Mouse (Mus musculus): ENCODE results near the gene Ppp1r12c. TPM values are rescaled to one million over a fixed set of nuclear protein-coding genes. Genes with fewer than 3 reads are reported as not detected.
A peak's percentile ranks its signal among the peaks of the same experiment; 100 is the strongest.

The Ppp1r12c gene
- polyA plus RNA-seq, 1 experiment from 2014 or later: 55.4 TPM

GRCm38 (mm10) chr7:4509863-4510608 is 8.6 kb upstream of the Ppp1r12c start:
- no peaks in the 10 kb centered on the region for H3K36me3 ChIP-seq (ENCODE audit: insufficient read depth, low read length)
- no peaks in the 10 kb centered on the region for H3K27me3 ChIP-seq (replicated peaks; ENCODE audit: insufficient read depth, low read length)
- 14% methylated on average over 24 of the region's 24 CpGs for WGBS
- 0 out of 2 replicates have a peak overlapping the region, but pooled peaks have one; percentile 32 for H3K27ac ChIP-seq (ENCODE audit: low read length)
- no peak overlapping the region for H3K9ac ChIP-seq (replicated peaks; ENCODE audit: low read depth)
- H3K4me1 ChIP-seq (ENCODE audit: insufficient read depth, low read depth, low read length): no peaks in the 10 kb centered on the region
- no peak overlapping the region for H3K4me3 ChIP-seq (ENCODE audit: low read depth, low read length)
- ATAC-seq: peak; percentile 88
- no peaks in the 10 kb centered on the region for H3K9me3 ChIP-seq (ENCODE audit: low read length)
- TF ChIP-seq EP300 (IDR thresholded peaks at IDR 0.05) (peak; percentile 64), CTCF (IDR thresholded peaks at IDR 0.05) (peak; percentile 92)
- 0 out of 2 replicates have a peak overlapping the region, but pooled peaks have one; percentile 2 for H3K4me2 ChIP-seq (replicated peaks; ENCODE audit: low read depth, low read length)
- peak; percentile 93 for DNase-seq (ENCODE audit: low spot score)

- no peaks in the 10 kb centered on the region for H3K36me3 ChIP-seq (ENCODE audit: insufficient read depth, low read length)
- DNase-seq (ENCODE audit: low spot score) (no peak), ATAC-seq (no peak)
- H3K4me1 ChIP-seq (ENCODE audit: insufficient read depth, low read depth, low read length): no peaks in the 10 kb centered on the region
- H3K9me3 ChIP-seq (ENCODE audit: low read length): no peaks in the 10 kb centered on the region
- H3K4me2 ChIP-seq (replicated peaks; ENCODE audit: low read depth, low read length): no peak overlapping the region
- H3K4me3 ChIP-seq (ENCODE audit: low read depth, low read length): no peak overlapping the region
- H3K27me3 ChIP-seq (replicated peaks; ENCODE audit: insufficient read depth, low read length): no peaks in the 10 kb centered on the region
- TF ChIP-seq EP300 (IDR thresholded peaks at IDR 0.05) (no peak), CTCF (IDR thresholded peaks at IDR 0.05) (no peak)
- WGBS: 78% methylated on average over 8 of the region's 8 CpGs
- H3K9ac ChIP-seq (replicated peaks; ENCODE audit: low read depth): no peak overlapping the region
- H3K27ac ChIP-seq (ENCODE audit: low read length): no peak overlapping the region
These were observed 7.2 kb upstream of the Ppp1r12c start for GRCm38 (mm10) chr7:4508739-4509116.

GRCm38 (mm10) chr7:4508062-4508738 is 6.7 kb upstream of the Ppp1r12c start:
- TF ChIP-seq EP300 (IDR thresholded peaks at IDR 0.05) (no peak), CTCF (IDR thresholded peaks at IDR 0.05) (peak; percentile 54)
- H3K27ac ChIP-seq (ENCODE audit: low read length): no peak overlapping the region
- H3K27me3 ChIP-seq (replicated peaks; ENCODE audit: insufficient read depth, low read length): no peaks in the 10 kb centered on the region
- no peak overlapping the region for H3K9ac ChIP-seq (replicated peaks; ENCODE audit: low read depth)
- DNase-seq (ENCODE audit: low spot score) (no peak), ATAC-seq (no peak)
- WGBS: 70% methylated on average over 11 of the region's 32 CpGs
- no peaks in the 10 kb centered on the region for H3K4me1 ChIP-seq (ENCODE audit: insufficient read depth, low read depth, low read length)
- H3K9me3 ChIP-seq (ENCODE audit: low read length): no peaks in the 10 kb centered on the region
- H3K36me3 ChIP-seq (ENCODE audit: insufficient read depth, low read length): no peaks in the 10 kb centered on the region
- no peak overlapping the region for H3K4me2 ChIP-seq (replicated peaks; ENCODE audit: low read depth, low read length)
- H3K4me3 ChIP-seq (ENCODE audit: low read depth, low read length): no peak overlapping the region

DNA sequence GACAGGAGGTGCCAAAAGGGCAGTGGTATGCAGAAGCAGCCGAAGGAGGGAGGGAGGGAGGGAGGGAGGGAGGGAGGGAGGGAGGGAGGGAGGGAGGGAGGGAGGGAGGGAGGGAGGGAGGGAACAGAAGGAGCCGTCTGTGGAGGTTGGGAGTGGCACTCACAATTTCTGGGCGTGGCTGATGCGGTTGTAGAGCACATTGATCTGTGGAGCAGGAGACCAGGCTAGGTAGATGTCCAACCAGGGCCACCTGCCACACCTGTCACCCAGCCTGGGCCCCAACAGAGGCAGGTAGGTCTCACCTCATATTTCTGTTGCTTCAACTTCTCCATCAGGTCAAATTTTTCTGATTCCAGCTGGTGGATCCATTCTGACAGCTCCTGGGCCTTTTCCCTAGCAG is 5.7 kb upstream of the Ppp1r12c start:
- no peak for TF ChIP-seq EP300 (IDR thresholded peaks at IDR 0.05)
- TF ChIP-seq CTCF (IDR thresholded peaks at IDR 0.05): no peak

GRCm38 (mm10) chr7:4504646-4505435 is 3.4 kb upstream of the Ppp1r12c start:
- H3K4me3 ChIP-seq (ENCODE audit: low read depth, low read length): no peak overlapping the region
- H3K27me3 ChIP-seq (replicated peaks; ENCODE audit: insufficient read depth, low read length): no peaks in the 10 kb centered on the region
- TF ChIP-seq CTCF (IDR thresholded peaks at IDR 0.05) (no peak), EP300 (IDR thresholded peaks at IDR 0.05) (no peak)
- H3K9ac ChIP-seq (replicated peaks; ENCODE audit: low read depth): no peak overlapping the region
- 50% methylated on average over 11 of the region's 11 CpGs for WGBS
- H3K9me3 ChIP-seq (ENCODE audit: low read length): no peaks in the 10 kb centered on the region
- no peak overlapping the region for H3K4me2 ChIP-seq (replicated peaks; ENCODE audit: low read depth, low read length)
- no peaks in the 10 kb centered on the region for H3K36me3 ChIP-seq (ENCODE audit: insufficient read depth, low read length)
- DNase-seq (ENCODE audit: low spot score) (no peak), ATAC-seq (no peak)
- 0 out of 2 replicates have a peak overlapping the region, but pooled peaks have one; percentile 32 for H3K27ac ChIP-seq (ENCODE audit: low read length)
- H3K4me1 ChIP-seq (ENCODE audit: insufficient read depth, low read depth, low read length): peaks cover 5% of the 10 kb centered on the region

More for the DNA sequence above, 5.7 kb upstream of the Ppp1r12c start:
- Histone ChIP-seq H3K36me3 (ENCODE audit: insufficient read depth, low read length) (no peaks in the 10 kb centered on the region), H3K9me3 (ENCODE audit: low read length) (no peaks in the 10 kb centered on the region), H3K9ac (replicated peaks; ENCODE audit: low read depth) (no peak overlapping the region), H3K4me2 (replicated peaks; ENCODE audit: low read depth, low read length) (no peak overlapping the region), H3K4me3 (ENCODE audit: low read depth, low read length) (no peak overlapping the region), H3K4me1 (ENCODE audit: insufficient read depth, low read depth, low read length) (no peaks in the 10 kb centered on the region; the same call in 1 of the 2 replicates), H3K27me3 (replicated peaks; ENCODE audit: insufficient read depth, low read length) (no peaks in the 10 kb centered on the region), H3K27ac (ENCODE audit: low read length) (no peak overlapping the region)
- WGBS: 48% methylated on average over 4 of the region's 4 CpGs
- ATAC-seq: no peak
- DNase-seq (ENCODE audit: low spot score): no peak

GRCm38 (mm10) chr7:4503858-4504257 is 2.4 kb upstream of the Ppp1r12c start:
- H3K4me2 ChIP-seq (replicated peaks; ENCODE audit: low read depth, low read length): no peak overlapping the region
- H3K4me1 ChIP-seq (ENCODE audit: insufficient read depth, low read depth, low read length): peaks cover 14% of the 10 kb centered on the region
- H3K9me3 ChIP-seq (ENCODE audit: low read length): no peaks in the 10 kb centered on the region
- ATAC-seq: no peak
- DNase-seq (ENCODE audit: low spot score): no peak
- TF ChIP-seq CTCF (IDR thresholded peaks at IDR 0.05) (no peak), EP300 (IDR thresholded peaks at IDR 0.05) (no peak)
- no peak overlapping the region for H3K4me3 ChIP-seq (ENCODE audit: low read depth, low read length)
- H3K27me3 ChIP-seq (replicated peaks; ENCODE audit: insufficient read depth, low read length): no peaks in the 10 kb centered on the region
- no peak overlapping the region for H3K9ac ChIP-seq (replicated peaks; ENCODE audit: low read depth)
- WGBS: 71% methylated on average over 5 of the region's 5 CpGs
- no peaks in the 10 kb centered on the region for H3K36me3 ChIP-seq (ENCODE audit: insufficient read depth, low read length)
- H3K27ac ChIP-seq (ENCODE audit: low read length): no peak overlapping the region
